Mouse (Mus musculus) lung, embryonic 15.5 days (tissue): Measurements from ENCODE around the gene Defb13. TPM values are rescaled to one million over a fixed set of nuclear protein-coding genes. Genes with fewer than 3 reads are reported as not detected.
"Not testable (repeated sequence)": the region's sequence is repeated elsewhere in the genome, so short reads cannot be mapped to it uniquely, and the experiment has no call there.

Source experiments
- ATAC-seq: fragments of 200-750 bp; cut with Nextera tagmentation; 2 replicates; pipeline ENCODE4 v1.8.0; 2017; ENCODE audit warnings: moderate number of reproducible peaks, borderline replicate concordance; ENCODE audit not compliant: low FRiP score, low TSS enrichment; ENCODE audit errors: extremely low read depth
- H3K27ac ChIP-seq: fragments of 300-500 bp; sonication (generic); 2 replicates; pipeline ENCODE4 v1.5.1; 2015; ENCODE audit warnings: moderate library complexity, mild to moderate bottlenecking, inconsistent platforms
- H3K27me3 ChIP-seq: fragments of 300-500 bp; sonication (generic); 2 replicates; pipeline ENCODE4 v1.6.1; 2015; ENCODE audit warnings: inconsistent platforms
- H3K36me3 ChIP-seq: fragments of 300-500 bp; sonication (generic); 2 replicates; pipeline ENCODE4 v1.6.1; 2015; ENCODE audit warnings: inconsistent platforms
- H3K4me1 ChIP-seq: fragments of 300-500 bp; sonication (generic); 2 replicates; pipeline ENCODE4 v1.6.1; 2015; ENCODE audit warnings: inconsistent platforms
- H3K4me2 ChIP-seq: fragments of 300-500 bp; sonication (generic); 2 replicates; pipeline ENCODE4 v1.6.1; 2015; ENCODE audit warnings: inconsistent platforms, mild to moderate bottlenecking, moderate library complexity
- H3K4me3 ChIP-seq: fragments of 300-500 bp; sonication (generic); 2 replicates; pipeline ENCODE4 v1.5.1; 2015; ENCODE audit warnings: mild to moderate bottlenecking, inconsistent platforms
- H3K9ac ChIP-seq: fragments of 300-500 bp; sonication (generic); 2 replicates; pipeline ENCODE4 v1.6.1; 2015; ENCODE audit warnings: inconsistent platforms
- H3K9me3 ChIP-seq: fragments of 300-500 bp; sonication (generic); 2 replicates; pipeline ENCODE4 v1.6.1; 2016; ENCODE audit warnings: inconsistent platforms
- WGBS: fragments of 180-500 bp; shearing (Covaris S2); methylation state at CpG from one replicate; pipeline ENCODE4 v1.1.7; 2015; 5-methylcytosine and 5-hydroxymethylcytosine counted together
- polyA plus RNA-seq: library from polyadenylated mRNA; unstranded; fragments of >200 nt; fragmentation: Nextera tagmentation; extraction: Ambion mirVana; gene quantifications from 2 replicates; pipeline ENCODE4 v1.2.1, GENCODE M21; 2015

The Defb13 gene
- not detected in 2 replicates for polyA plus RNA-seq

GRCm38 (mm10) chr8:21946462-21946861 is at the start of gene Defb13:
Defb13 (plus strand) TSS chr8:21946762.
- WGBS: 82% methylated on average over 6 of the region's 6 CpGs
- Histone ChIP-seq H3K36me3 (no peaks in the 10 kb centered on the region), H3K4me2 (no peak within 1 kb of the TSS), H3K4me3 (no peak within 1 kb of the TSS), H3K27me3 (no peaks in the 10 kb centered on the region), H3K9me3 (no peaks in the 10 kb centered on the region), H3K27ac (no peak within 1 kb of the TSS), H3K4me1 (no peaks in the 10 kb centered on the region), H3K9ac (no peak within 1 kb of the TSS)
- ATAC-seq: no peak

- H3K4me2 ChIP-seq, H3K27me3 ChIP-seq, H3K36me3 ChIP-seq, ATAC-seq, H3K4me3 ChIP-seq, H3K4me1 ChIP-seq, H3K9me3 ChIP-seq, H3K27ac ChIP-seq, H3K9ac ChIP-seq: not testable (repeated sequence)
These were observed 40.3 kb upstream of the Defb13 start, which contains the start of gene Defb11 for GRCm38 (mm10) chr8:21906290-21906689. Defb11 (minus strand) TSS chr8:21906412.

- no peaks in the 10 kb centered on the region for H3K36me3 ChIP-seq
- no peak overlapping the region for H3K27ac ChIP-seq
- H3K9me3 ChIP-seq: no peaks in the 10 kb centered on the region
- H3K4me1 ChIP-seq: no peaks in the 10 kb centered on the region
- no peak overlapping the region for H3K4me2 ChIP-seq
- 19% methylated on average over 1 of the region's 1 CpGs for WGBS
- no peak for ATAC-seq
- no peak overlapping the region for H3K9ac ChIP-seq
- no peaks in the 10 kb centered on the region for H3K27me3 ChIP-seq
- H3K4me3 ChIP-seq: no peak overlapping the region
These were observed 34.6 kb upstream of the Defb13 start for GRCm38 (mm10) chr8:21911931-21912330.

GRCm38 (mm10) chr8:21912554-21912953 is 34.0 kb upstream of the Defb13 start:
- no peaks in the 10 kb centered on the region for H3K36me3 ChIP-seq
- no peak overlapping the region for H3K4me3 ChIP-seq
- no peak overlapping the region for H3K9ac ChIP-seq
- H3K27ac ChIP-seq: no peak overlapping the region
- H3K9me3 ChIP-seq: no peaks in the 10 kb centered on the region
- H3K4me1 ChIP-seq: no peaks in the 10 kb centered on the region
- H3K27me3 ChIP-seq: no peaks in the 10 kb centered on the region
- 25% methylated on average over 2 of the region's 2 CpGs for WGBS
- no peak for ATAC-seq
- H3K4me2 ChIP-seq: no peak overlapping the region

- Histone ChIP-seq H3K27me3 (no peaks in the 10 kb centered on the region), H3K4me1 (no peaks in the 10 kb centered on the region), H3K36me3 (no peaks in the 10 kb centered on the region), H3K9ac (no peak overlapping the region), H3K27ac (no peak overlapping the region), H3K9me3 (no peaks in the 10 kb centered on the region), H3K4me2 (no peak overlapping the region), H3K4me3 (no peak overlapping the region)
- ATAC-seq: no peak
- WGBS: 74% methylated on average over 3 of the region's 3 CpGs
These were observed 30.9 kb upstream of the Defb13 start for GRCm38 (mm10) chr8:21915625-21916024.

GRCm38 (mm10) chr8:21930754-21931153 is 15.8 kb upstream of the Defb13 start:
- ATAC-seq: not testable (repeated sequence)
- 80% methylated on average over 3 of the region's 3 CpGs for WGBS

GRCm38 (mm10) chr8:21932610-21933009 is 14.0 kb upstream of the Defb13 start, which contains the start of gene Defb15:
Defb15 (minus strand) TSS chr8:21932710.
- Histone ChIP-seq H3K27me3 (no peaks in the 10 kb centered on the region), H3K36me3 (no peaks in the 10 kb centered on the region), H3K4me1 (no peaks in the 10 kb centered on the region), H3K27ac (no peak within 1 kb of the TSS), H3K9me3 (no peaks in the 10 kb centered on the region), H3K4me2 (no peak within 1 kb of the TSS), H3K4me3 (no peak within 1 kb of the TSS), H3K9ac (no peak within 1 kb of the TSS)
- ATAC-seq: no peak
- WGBS: 86% methylated on average over 6 of the region's 6 CpGs

More at GRCm38 (mm10) chr8:21930754-21931153, 15.8 kb upstream of the Defb13 start:
- H3K27me3 ChIP-seq, H3K4me2 ChIP-seq, H3K27ac ChIP-seq, H3K4me3 ChIP-seq, H3K9me3 ChIP-seq, H3K4me1 ChIP-seq, H3K36me3 ChIP-seq, H3K9ac ChIP-seq: not testable (repeated sequence)

- H3K4me3 ChIP-seq, H3K36me3 ChIP-seq, H3K9ac ChIP-seq, H3K4me2 ChIP-seq, H3K27me3 ChIP-seq, H3K9me3 ChIP-seq, ATAC-seq, H3K4me1 ChIP-seq, H3K27ac ChIP-seq: not testable (repeated sequence)
- 72% methylated on average over 4 of the region's 4 CpGs for WGBS
These were observed 8.5 kb upstream of the Defb13 start, which contains the start of gene Defb35 for GRCm38 (mm10) chr8:21938052-21938451. Defb35 (plus strand) TSS chr8:21938352.

- Histone ChIP-seq H3K27ac (no peak overlapping the region), H3K4me2 (no peak overlapping the region), H3K36me3 (no peaks in the 10 kb centered on the region), H3K27me3 (no peaks in the 10 kb centered on the region), H3K4me3 (no peak overlapping the region), H3K9ac (no peak overlapping the region), H3K9me3 (no peaks in the 10 kb centered on the region), H3K4me1 (no peaks in the 10 kb centered on the region)
- 59% methylated on average over 9 of the region's 9 CpGs for WGBS
- no peak for ATAC-seq
These were observed 902 bp downstream of the Defb13 start for GRCm38 (mm10) chr8:21947311-21948017.

- no peak overlapping the region for H3K27ac ChIP-seq
- no peaks in the 10 kb centered on the region for H3K4me1 ChIP-seq
- no peak overlapping the region for H3K4me3 ChIP-seq
- no peak overlapping the region for H3K4me2 ChIP-seq
- H3K9me3 ChIP-seq: no peaks in the 10 kb centered on the region
- H3K9ac ChIP-seq: no peak overlapping the region
- no peaks in the 10 kb centered on the region for H3K27me3 ChIP-seq
- no peaks in the 10 kb centered on the region for H3K36me3 ChIP-seq
- no peak for ATAC-seq
- 5% methylated on average over 9 of the region's 9 CpGs for WGBS
These were observed 8.8 kb downstream of the Defb13 start for GRCm38 (mm10) chr8:21955321-21955720.

GRCm38 (mm10) chr8:21956336-21956735 is 9.8 kb downstream of the Defb13 start:
- H3K9me3 ChIP-seq: no peaks in the 10 kb centered on the region
- no peak overlapping the region for H3K9ac ChIP-seq
- 80% methylated on average over 3 of the region's 3 CpGs for WGBS
- H3K4me2 ChIP-seq: no peak overlapping the region
- H3K4me1 ChIP-seq: no peaks in the 10 kb centered on the region
- no peaks in the 10 kb centered on the region for H3K36me3 ChIP-seq
- ATAC-seq: no peak
- H3K27me3 ChIP-seq: no peaks in the 10 kb centered on the region
- H3K27ac ChIP-seq: no peak overlapping the region
- no peak overlapping the region for H3K4me3 ChIP-seq

- Histone ChIP-seq H3K4me2 (no peak within 1 kb of the TSS), H3K27me3 (no peaks in the 10 kb centered on the region), H3K4me1 (no peaks in the 10 kb centered on the region), H3K4me3 (no peak within 1 kb of the TSS), H3K27ac (no peak within 1 kb of the TSS), H3K9me3 (no peaks in the 10 kb centered on the region), H3K36me3 (no peaks in the 10 kb centered on the region), H3K9ac (no peak within 1 kb of the TSS)
- ATAC-seq: no peak
- 80% methylated on average over 2 of the region's 2 CpGs for WGBS
These were observed 11.9 kb downstream of the Defb13 start, which contains the start of gene Fam90a1a for GRCm38 (mm10) chr8:21958414-21958813. Fam90a1a (plus strand) TSS chr8:21958714.
